Mouse (Mus musculus): Measurements from ENCODE around the gene Echdc2. TPM values are rescaled to one million over a fixed set of nuclear protein-coding genes. Genes with fewer than 3 reads are reported as not detected.
"Not testable (repeated sequence)": the region's sequence is repeated elsewhere in the genome, so short reads cannot be mapped to it uniquely, and the experiment has no call there.

Gene Echdc2
- polyA plus RNA-seq, 1 experiment, result 220 TPM

- 50% methylated on average over 5 of the region's 5 CpGs for WGBS
- H3K36me3 ChIP-seq (ENCODE audit: control insufficient read depth, insufficient read depth, low read length), result no peaks in the 10 kb centered on the region
- H3K27ac ChIP-seq (ENCODE audit: insufficient read depth, low read depth, low read length), result peak overlapping the region; percentile 83
Measured at GRCm38 (mm10) chr4:108127516-108127915, 37.7 kb upstream of the Echdc2 start.

GRCm38 (mm10) chr4:108128339-108128738 is 36.9 kb upstream of the Echdc2 start:
- TF ChIP-seq CTCF (conservative IDR thresholded peaks at IDR 0.05; ENCODE audit: insufficient read depth, insufficient read length, low read depth, low read length), result no peak
- no peak for TF ChIP-seq POLR2A (IDR thresholded peaks at IDR 0.05; ENCODE audit: low read depth, low read length)
- Histone ChIP-seq H3K4me3 (ENCODE audit: insufficient read depth, low read depth, low read length) (no peak overlapping the region), H3K27me3 (replicated peaks; ENCODE audit: control insufficient read depth, insufficient read depth, low read length) (no peaks in the 10 kb centered on the region), H3K27ac (ENCODE audit: insufficient read depth, low read depth, low read length) (peak overlapping the region; percentile 83), H3K36me3 (ENCODE audit: control insufficient read depth, insufficient read depth, low read length) (no peaks in the 10 kb centered on the region), H3K4me1 (ENCODE audit: control insufficient read depth, insufficient read depth, low read length) (peaks cover 6% of the 10 kb centered on the region; the same call in 1 of the 2 replicates)
- 79% methylated on average over 2 of the region's 2 CpGs for WGBS
- DNase-seq, result peak; percentile 83

More at GRCm38 (mm10) chr4:108127516-108127915, 37.7 kb upstream of the Echdc2 start:
- Histone ChIP-seq H3K27me3 (replicated peaks; ENCODE audit: control insufficient read depth, insufficient read depth, low read length) (no peaks in the 10 kb centered on the region), H3K4me3 (ENCODE audit: insufficient read depth, low read depth, low read length) (no peak overlapping the region), H3K4me1 (ENCODE audit: control insufficient read depth, insufficient read depth, low read length) (peaks cover 7% of the 10 kb centered on the region; the same call in 1 of the 2 replicates)
- DNase-seq, result peak; percentile 63
- TF ChIP-seq CTCF (conservative IDR thresholded peaks at IDR 0.05; ENCODE audit: insufficient read depth, insufficient read length, low read depth, low read length) (no peak), POLR2A (IDR thresholded peaks at IDR 0.05; ENCODE audit: low read depth, low read length) (no peak)

- no peak for DNase-seq
- TF ChIP-seq POLR2A (IDR thresholded peaks at IDR 0.05; ENCODE audit: low read depth, low read length) (no peak), CTCF (conservative IDR thresholded peaks at IDR 0.05; ENCODE audit: insufficient read depth, insufficient read length, low read depth, low read length) (no peak)
- H3K36me3 ChIP-seq (ENCODE audit: control insufficient read depth, insufficient read depth, low read length), result no peaks in the 10 kb centered on the region
- no peak overlapping the region for H3K4me3 ChIP-seq (ENCODE audit: insufficient read depth, low read depth, low read length)
- peaks cover 6% of the 10 kb centered on the region; the same call in 1 of the 2 replicates for H3K4me1 ChIP-seq (ENCODE audit: control insufficient read depth, insufficient read depth, low read length)
- no peaks in the 10 kb centered on the region for H3K27me3 ChIP-seq (replicated peaks; ENCODE audit: control insufficient read depth, insufficient read depth, low read length)
- WGBS, result 81% methylated on average over 3 of the region's 3 CpGs
- no peak overlapping the region for H3K27ac ChIP-seq (ENCODE audit: insufficient read depth, low read depth, low read length)
Measured at GRCm38 (mm10) chr4:108130452-108130851, 34.8 kb upstream of the Echdc2 start.

GRCm38 (mm10) chr4:108136938-108137337 is 28.3 kb upstream of the Echdc2 start:
- Histone ChIP-seq H3K4me3 (ENCODE audit: insufficient read depth, low read depth, low read length) (no peak overlapping the region), H3K36me3 (ENCODE audit: control insufficient read depth, insufficient read depth, low read length) (no peaks in the 10 kb centered on the region), H3K4me1 (ENCODE audit: control insufficient read depth, insufficient read depth, low read length) (peaks cover 2% of the 10 kb centered on the region; the same call in 1 of the 2 replicates), H3K27me3 (replicated peaks; ENCODE audit: control insufficient read depth, insufficient read depth, low read length) (no peaks in the 10 kb centered on the region), H3K27ac (ENCODE audit: insufficient read depth, low read depth, low read length) (no peak overlapping the region)
- DNase-seq, result no peak
- TF ChIP-seq CTCF (conservative IDR thresholded peaks at IDR 0.05; ENCODE audit: insufficient read depth, insufficient read length, low read depth, low read length) (no peak), POLR2A (IDR thresholded peaks at IDR 0.05; ENCODE audit: low read depth, low read length) (no peak)
- WGBS, result 72% methylated on average over 5 of the region's 5 CpGs

- 59% methylated on average over 2 of the region's 2 CpGs for WGBS
- not testable (repeated sequence) for DNase-seq; H3K27me3 ChIP-seq (replicated peaks; ENCODE audit: control insufficient read depth, insufficient read depth, low read length); H3K36me3 ChIP-seq (ENCODE audit: control insufficient read depth, insufficient read depth, low read length); H3K4me1 ChIP-seq (ENCODE audit: control insufficient read depth, insufficient read depth, low read length)
- peak overlapping the region; percentile 63 for H3K4me3 ChIP-seq (ENCODE audit: insufficient read depth, low read depth, low read length)
- peak overlapping the region; percentile 90 for H3K27ac ChIP-seq (ENCODE audit: insufficient read depth, low read depth, low read length)
Measured at GRCm38 (mm10) chr4:108143178-108143577, 22.1 kb upstream of the Echdc2 start.

GRCm38 (mm10) chr4:108143778-108144177 is 21.5 kb upstream of the Echdc2 start:
- H3K4me1 ChIP-seq (ENCODE audit: control insufficient read depth, insufficient read depth, low read length), result peaks cover 2% of the 10 kb centered on the region; the same call in 1 of the 2 replicates
- peak; percentile 82 for DNase-seq
- TF ChIP-seq POLR2A (IDR thresholded peaks at IDR 0.05; ENCODE audit: low read depth, low read length), result no peak
- no peak for TF ChIP-seq CTCF (conservative IDR thresholded peaks at IDR 0.05; ENCODE audit: insufficient read depth, insufficient read length, low read depth, low read length)
- H3K36me3 ChIP-seq (ENCODE audit: control insufficient read depth, insufficient read depth, low read length), result no peaks in the 10 kb centered on the region
- H3K4me3 ChIP-seq (ENCODE audit: insufficient read depth, low read depth, low read length), result peak overlapping the region; percentile 63
- no peaks in the 10 kb centered on the region for H3K27me3 ChIP-seq (replicated peaks; ENCODE audit: control insufficient read depth, insufficient read depth, low read length)
- peak overlapping the region; percentile 90 for H3K27ac ChIP-seq (ENCODE audit: insufficient read depth, low read depth, low read length)

- WGBS, result 50% methylated on average over 1 of the region's 1 CpGs
- Histone ChIP-seq H3K27me3 (replicated peaks; ENCODE audit: control insufficient read depth, insufficient read depth, low read length) (no peaks in the 10 kb centered on the region), H3K4me3 (ENCODE audit: insufficient read depth, low read depth, low read length) (peak within 1 kb of the TSS; percentile 63), H3K36me3 (ENCODE audit: control insufficient read depth, insufficient read depth, low read length) (no peaks in the 10 kb centered on the region), H3K27ac (ENCODE audit: insufficient read depth, low read depth, low read length) (peak within 1 kb of the TSS; percentile 90), H3K4me1 (ENCODE audit: control insufficient read depth, insufficient read depth, low read length) (peaks cover 2% of the 10 kb centered on the region; the same call in 1 of the 2 replicates)
- TF ChIP-seq POLR2A (IDR thresholded peaks at IDR 0.05; ENCODE audit: low read depth, low read length) (no peak), CTCF (conservative IDR thresholded peaks at IDR 0.05; ENCODE audit: insufficient read depth, insufficient read length, low read depth, low read length) (no peak)
- peak; percentile 82 for DNase-seq
Measured at GRCm38 (mm10) chr4:108144880-108145279, 20.4 kb upstream of the Echdc2 start, which contains the start of gene Scp2. Gene Scp2 (minus strand): TSS chr4:108144998.

- H3K4me3 ChIP-seq (ENCODE audit: insufficient read depth, low read depth, low read length); H3K4me1 ChIP-seq (ENCODE audit: control insufficient read depth, insufficient read depth, low read length); H3K27me3 ChIP-seq (replicated peaks; ENCODE audit: control insufficient read depth, insufficient read depth, low read length); H3K36me3 ChIP-seq (ENCODE audit: control insufficient read depth, insufficient read depth, low read length): not testable (repeated sequence)
- 35% methylated on average over 3 of the region's 3 CpGs for WGBS
- peak; percentile 41 for DNase-seq
- H3K27ac ChIP-seq (ENCODE audit: insufficient read depth, low read depth, low read length), result peak overlapping the region; percentile 90
Measured at GRCm38 (mm10) chr4:108145554-108145953, 19.7 kb upstream of the Echdc2 start.

- DNase-seq, result peak; percentile 73
- not testable (repeated sequence) for H3K4me1 ChIP-seq (ENCODE audit: control insufficient read depth, insufficient read depth, low read length); H3K4me3 ChIP-seq (ENCODE audit: insufficient read depth, low read depth, low read length); H3K27me3 ChIP-seq (replicated peaks; ENCODE audit: control insufficient read depth, insufficient read depth, low read length); H3K36me3 ChIP-seq (ENCODE audit: control insufficient read depth, insufficient read depth, low read length)
- H3K27ac ChIP-seq (ENCODE audit: insufficient read depth, low read depth, low read length), result peak overlapping the region; percentile 77
- 33% methylated on average over 1 of the region's 1 CpGs for WGBS
Measured at GRCm38 (mm10) chr4:108155141-108155540, 10.1 kb upstream of the Echdc2 start.

Measured in kidney, adult 2 months (tissue).